Mouse (Mus musculus): ENCODE data around the gene Tpp2. TPM values are rescaled to one million over a fixed set of nuclear protein-coding genes. Genes with fewer than 3 reads are reported as not detected.
A peak's percentile ranks its signal among the peaks of the same experiment; 100 is the strongest.
"Not testable (repeated sequence)": the region's sequence is repeated elsewhere in the genome, so short reads cannot be mapped to it uniquely, and the experiment has no call there.

Tpp2 gene
- 68.3 and 72.6 TPM in 2 replicates for polyA plus RNA-seq (2016; fragmentation: Nextera tagmentation; extraction: Ambion mirVana)

DNA sequence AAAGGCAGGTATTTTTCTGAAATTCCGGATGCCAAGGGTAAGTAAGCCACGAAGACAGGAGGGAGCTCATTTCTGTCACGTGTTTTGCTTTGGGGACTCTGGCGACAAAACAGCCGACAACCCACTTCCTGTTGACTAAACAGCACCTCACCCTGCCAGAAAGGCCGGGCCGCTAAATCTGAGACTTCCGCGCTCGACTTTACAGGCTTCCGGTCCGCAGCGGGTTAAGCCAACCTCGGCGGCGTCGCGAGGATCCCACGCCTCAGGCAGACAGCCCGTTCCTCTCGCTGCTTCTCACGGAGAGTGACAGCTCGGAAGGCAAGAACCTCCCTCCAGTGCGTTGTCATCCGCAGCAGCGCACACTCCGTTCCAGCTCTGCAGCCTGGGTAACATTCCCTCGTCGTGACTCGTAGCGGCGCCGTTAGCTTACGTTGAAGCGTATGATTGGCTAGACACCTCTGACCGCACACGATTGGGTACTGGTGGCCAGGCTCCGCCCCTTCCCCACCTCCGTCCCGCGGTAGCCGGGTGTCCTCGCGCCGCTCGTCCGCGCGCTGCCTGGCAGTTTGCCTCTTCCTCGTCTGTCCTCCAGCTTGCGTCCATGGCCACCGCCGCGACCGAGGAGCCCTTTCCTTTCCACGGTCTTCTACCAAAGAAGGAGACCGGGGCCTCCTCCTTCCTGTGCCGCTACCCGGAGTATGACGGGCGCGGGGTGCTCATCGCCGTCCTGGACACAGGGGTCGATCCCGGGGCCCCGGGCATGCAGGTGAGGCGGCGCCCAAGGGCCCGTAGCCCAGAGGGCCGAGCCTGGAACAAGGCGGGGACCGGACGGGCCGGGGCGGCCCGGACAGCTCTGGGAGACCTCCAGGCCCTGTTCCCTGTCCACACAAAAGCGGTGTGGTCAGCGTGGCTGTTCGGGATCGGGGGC lies at the start of gene Tpp2:
Tpp2 (plus strand) TSS at position 160 of the 928 bp plus-strand sequence.
- Histone ChIP-seq H3K4me3 (replicated peaks) (peak within 1 kb of the TSS; percentile 99), H3K4me1 (replicated peaks) (peaks cover 7% of the 10 kb centered on the region), H3K9me3 (no peaks in the 10 kb centered on the region), H3K4me2 (peak within 1 kb of the TSS; percentile 59), H3K36me3 (no peaks in the 10 kb centered on the region), H3K9ac (replicated peaks) (peak within 1 kb of the TSS; percentile 97), H3K27ac (peak within 1 kb of the TSS; percentile 95), H3K27me3 (no peaks in the 10 kb centered on the region)
- under 1% methylated on average over 81 of the region's 81 CpGs for WGBS
- peak; percentile 100 for ATAC-seq (ENCODE audit: insufficient number of reproducible peaks, insufficient read depth, low FRiP score, low TSS enrichment, low read depth)

DNA sequence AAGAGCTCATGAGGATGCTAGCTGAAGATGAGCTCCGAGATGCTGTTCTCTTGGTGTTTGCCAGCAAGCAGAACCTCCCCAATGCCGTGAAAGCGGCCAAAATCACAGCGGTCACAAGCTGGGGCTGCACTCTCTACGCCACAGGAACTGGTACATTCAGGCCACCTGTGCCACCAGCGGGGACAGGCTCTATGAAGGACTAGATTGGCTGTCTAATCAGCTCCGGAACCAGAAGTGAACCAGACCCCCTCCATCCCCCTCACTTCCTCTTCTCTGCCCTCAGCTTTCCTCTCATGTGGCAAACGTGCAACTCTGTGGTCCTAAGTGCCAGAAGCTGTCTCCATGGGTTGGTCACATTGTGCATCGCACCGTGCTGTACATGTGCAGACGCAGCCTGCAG lies 45.1 kb upstream of the Tpp2 start:
- not testable (repeated sequence) for H3K9ac ChIP-seq (replicated peaks); H3K4me1 ChIP-seq (replicated peaks); H3K4me2 ChIP-seq; H3K9me3 ChIP-seq; H3K36me3 ChIP-seq; H3K4me3 ChIP-seq (replicated peaks); H3K27me3 ChIP-seq; H3K27ac ChIP-seq; ATAC-seq (ENCODE audit: insufficient number of reproducible peaks, insufficient read depth, low FRiP score, low TSS enrichment, low read depth)
- 87% methylated on average over 11 of the region's 11 CpGs for whole genome bisulfite sequencing

- Histone ChIP-seq H3K9ac (replicated peaks) (no peak overlapping the region), H3K27ac (no peak overlapping the region), H3K36me3 (no peaks in the 10 kb centered on the region), H3K4me2 (no peak overlapping the region), H3K4me1 (replicated peaks) (peaks cover 4% of the 10 kb centered on the region; the same call in 1 of the 2 replicates), H3K9me3 (no peaks in the 10 kb centered on the region), H3K4me3 (replicated peaks) (no peak overlapping the region), H3K27me3 (no peaks in the 10 kb centered on the region)
- no peak for ATAC-seq (ENCODE audit: insufficient number of reproducible peaks, insufficient read depth, low FRiP score, low TSS enrichment, low read depth)
Observed at GRCm38 (mm10) chr1:43895742-43896141, 37.7 kb upstream of the Tpp2 start.

- 81% methylated on average over 2 of the region's 2 CpGs for WGBS
- peaks cover 4% of the 10 kb centered on the region; the same call in 1 of the 2 replicates for H3K4me1 ChIP-seq (replicated peaks)
- H3K9ac ChIP-seq (replicated peaks) = no peak overlapping the region
- H3K27me3 ChIP-seq = no peaks in the 10 kb centered on the region
- H3K4me2 ChIP-seq = no peak overlapping the region
- H3K36me3 ChIP-seq = no peaks in the 10 kb centered on the region
- H3K4me3 ChIP-seq (replicated peaks) = no peak overlapping the region
- ATAC-seq (ENCODE audit: insufficient number of reproducible peaks, insufficient read depth, low FRiP score, low TSS enrichment, low read depth) = no peak
- no peaks in the 10 kb centered on the region for H3K9me3 ChIP-seq
- no peak overlapping the region for H3K27ac ChIP-seq
Observed at GRCm38 (mm10) chr1:43897131-43897530, 36.3 kb upstream of the Tpp2 start.

- H3K9me3 ChIP-seq = no peaks in the 10 kb centered on the region
- no peak overlapping the region for H3K4me3 ChIP-seq (replicated peaks)
- H3K27ac ChIP-seq = no peak overlapping the region
- H3K9ac ChIP-seq (replicated peaks) = no peak overlapping the region
- H3K4me2 ChIP-seq = no peak overlapping the region
- ATAC-seq (ENCODE audit: insufficient number of reproducible peaks, insufficient read depth, low FRiP score, low TSS enrichment, low read depth) = no peak
- H3K4me1 ChIP-seq (replicated peaks) = peaks cover 4% of the 10 kb centered on the region; the same call in 1 of the 2 replicates
- 88% methylated on average over 18 of the region's 18 CpGs for WGBS
- H3K27me3 ChIP-seq = no peaks in the 10 kb centered on the region
- H3K36me3 ChIP-seq = no peaks in the 10 kb centered on the region
Observed at GRCm38 (mm10) chr1:43897987-43898386, 35.5 kb upstream of the Tpp2 start.

GRCm38 (mm10) chr1:43898991-43899714 lies 34.3 kb upstream of the Tpp2 start:
- H3K36me3 ChIP-seq = no peaks in the 10 kb centered on the region
- WGBS = 21% methylated on average over 18 of the region's 18 CpGs
- no peaks in the 10 kb centered on the region for H3K9me3 ChIP-seq
- H3K4me1 ChIP-seq (replicated peaks) = peaks cover 4% of the 10 kb centered on the region; the same call in 1 of the 2 replicates
- H3K27me3 ChIP-seq = no peaks in the 10 kb centered on the region
- peak overlapping the region; percentile 53 for H3K4me2 ChIP-seq
- no peak overlapping the region; the same call in 1 of the 2 replicates for H3K9ac ChIP-seq (replicated peaks)
- no peak overlapping the region for H3K27ac ChIP-seq
- peak overlapping the region; percentile 22; the same call in 1 of the 2 replicates for H3K4me3 ChIP-seq (replicated peaks)
- ATAC-seq (ENCODE audit: insufficient number of reproducible peaks, insufficient read depth, low FRiP score, low TSS enrichment, low read depth) = peak; percentile 61

DNA sequence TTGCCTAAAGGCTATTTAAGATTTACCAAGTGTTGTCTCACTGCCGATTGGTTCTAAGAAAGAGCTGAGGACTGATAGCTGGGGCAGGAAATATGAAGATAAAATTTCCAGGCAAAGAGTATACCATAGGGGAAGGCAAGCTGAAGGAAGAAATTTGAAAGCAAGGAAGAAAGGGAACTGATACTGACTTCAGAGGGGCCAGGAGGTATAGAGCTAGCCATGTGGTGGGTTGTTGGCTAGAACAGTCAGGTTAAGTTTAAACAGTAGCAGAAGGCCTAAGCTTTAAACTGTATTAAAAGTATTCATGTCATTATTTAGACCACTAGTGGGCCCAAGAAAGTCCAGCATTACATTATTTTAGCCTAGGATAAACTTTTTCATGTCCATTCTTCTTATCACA lies 31.0 kb upstream of the Tpp2 start:
- H3K4me3 ChIP-seq (replicated peaks) = no peak overlapping the region
- no peak for ATAC-seq (ENCODE audit: insufficient number of reproducible peaks, insufficient read depth, low FRiP score, low TSS enrichment, low read depth)
- H3K4me2 ChIP-seq = no peak overlapping the region
- WGBS = 85% methylated on average over 1 of the region's 1 CpGs
- no peaks in the 10 kb centered on the region for H3K36me3 ChIP-seq
- no peak overlapping the region for H3K27ac ChIP-seq
- peaks cover 4% of the 10 kb centered on the region; the same call in 1 of the 2 replicates for H3K4me1 ChIP-seq (replicated peaks)
- H3K27me3 ChIP-seq = no peaks in the 10 kb centered on the region
- H3K9me3 ChIP-seq = no peaks in the 10 kb centered on the region
- no peak overlapping the region for H3K9ac ChIP-seq (replicated peaks)

GRCm38 (mm10) chr1:43902855-43903254 lies 30.6 kb upstream of the Tpp2 start:
- Histone ChIP-seq H3K4me3 (replicated peaks) (no peak overlapping the region), H3K4me1 (replicated peaks) (peaks cover 4% of the 10 kb centered on the region; the same call in 1 of the 2 replicates), H3K4me2 (no peak overlapping the region), H3K27ac (no peak overlapping the region), H3K36me3 (no peaks in the 10 kb centered on the region), H3K9ac (replicated peaks) (no peak overlapping the region), H3K9me3 (no peaks in the 10 kb centered on the region), H3K27me3 (no peaks in the 10 kb centered on the region)
- ATAC-seq (ENCODE audit: insufficient number of reproducible peaks, insufficient read depth, low FRiP score, low TSS enrichment, low read depth) = peak; percentile 63; the same call in 1 of the 2 replicates
- WGBS = 75% methylated on average over 4 of the region's 4 CpGs

DNA sequence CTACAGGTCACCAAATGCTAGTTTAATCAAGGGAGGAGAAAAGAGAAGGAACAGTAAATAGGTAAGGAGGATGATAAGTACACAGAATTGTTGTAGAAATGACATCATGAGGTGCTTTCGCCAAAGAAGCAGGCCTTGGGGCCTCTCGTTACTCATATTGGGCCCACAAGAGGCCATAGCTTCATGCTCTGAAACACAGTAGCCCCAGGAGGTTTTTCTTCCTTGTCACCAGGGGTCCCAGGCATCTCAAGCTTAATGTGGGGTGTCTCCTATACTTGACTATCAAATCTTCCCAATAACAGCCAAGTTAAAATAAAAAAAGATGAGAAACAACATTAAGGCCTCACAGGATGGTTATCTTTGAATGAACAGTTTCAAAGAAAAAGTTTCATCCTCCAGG lies 18.0 kb upstream of the Tpp2 start:
- H3K27ac ChIP-seq = no peak overlapping the region
- no peak overlapping the region for H3K4me3 ChIP-seq (replicated peaks)
- no peaks in the 10 kb centered on the region for H3K9me3 ChIP-seq
- no peak overlapping the region for H3K4me2 ChIP-seq
- ATAC-seq (ENCODE audit: insufficient number of reproducible peaks, insufficient read depth, low FRiP score, low TSS enrichment, low read depth) = no peak
- H3K9ac ChIP-seq (replicated peaks) = no peak overlapping the region
- no peaks in the 10 kb centered on the region for H3K36me3 ChIP-seq
- no peaks in the 10 kb centered on the region for H3K27me3 ChIP-seq
- H3K4me1 ChIP-seq (replicated peaks) = no peaks in the 10 kb centered on the region
- 73% methylated on average over 2 of the region's 2 CpGs for WGBS

DNA sequence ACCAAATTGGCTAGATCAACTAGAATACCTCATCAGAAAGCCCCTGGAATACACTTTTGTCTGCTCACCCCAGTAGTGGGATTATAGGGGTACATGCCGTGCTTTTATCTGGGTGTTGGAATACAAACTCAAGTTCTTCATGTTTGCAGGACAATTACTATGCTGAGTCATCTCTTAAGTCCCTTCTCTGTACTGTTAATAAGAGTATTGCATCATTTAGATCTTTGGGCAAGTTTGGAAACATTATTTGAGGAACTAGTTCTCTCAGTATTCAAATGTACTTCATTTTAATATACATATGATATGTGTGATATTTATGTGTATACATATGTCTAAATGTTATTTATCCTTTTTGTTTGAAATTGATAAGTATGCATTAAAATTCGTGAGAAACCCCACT lies 16.6 kb upstream of the Tpp2 start:
- no peaks in the 10 kb centered on the region for H3K27me3 ChIP-seq
- H3K36me3 ChIP-seq = no peaks in the 10 kb centered on the region
- H3K4me2 ChIP-seq = no peak overlapping the region
- H3K4me1 ChIP-seq (replicated peaks) = no peaks in the 10 kb centered on the region
- no peak overlapping the region for H3K9ac ChIP-seq (replicated peaks)
- H3K9me3 ChIP-seq = no peaks in the 10 kb centered on the region
- no peak overlapping the region for H3K27ac ChIP-seq
- WGBS = 55% methylated on average over 2 of the region's 2 CpGs
- ATAC-seq (ENCODE audit: insufficient number of reproducible peaks, insufficient read depth, low FRiP score, low TSS enrichment, low read depth) = no peak
- H3K4me3 ChIP-seq (replicated peaks) = no peak overlapping the region

GRCm38 (mm10) chr1:43934416-43934810 lies 966 bp downstream of the Tpp2 start:
- peak overlapping the region; percentile 95 for H3K27ac ChIP-seq
- H3K9me3 ChIP-seq = no peaks in the 10 kb centered on the region
- peak overlapping the region; percentile 97 for H3K9ac ChIP-seq (replicated peaks)
- 3% methylated on average over 17 of the region's 17 CpGs for WGBS
- H3K4me2 ChIP-seq = peak overlapping the region; percentile 59
- H3K36me3 ChIP-seq = no peaks in the 10 kb centered on the region
- no peaks in the 10 kb centered on the region for H3K27me3 ChIP-seq
- ATAC-seq (ENCODE audit: insufficient number of reproducible peaks, insufficient read depth, low FRiP score, low TSS enrichment, low read depth) = no peak
- peak overlapping the region; percentile 99 for H3K4me3 ChIP-seq (replicated peaks)
- peaks cover 7% of the 10 kb centered on the region for H3K4me1 ChIP-seq (replicated peaks)
